Mouse (Mus musculus) kidney, adult 2 months (tissue): ENCODE data around the gene Rps6kc1.

Experiments
- CTCF ChIP-seq: fragments of 200-500 bp; conservative IDR thresholded peaks from 2 replicates; pipeline ENCODE4 v1.5.1; 2011; ENCODE audit warnings: low read depth, mild to moderate bottlenecking, control low read depth, low read length, moderate library complexity, mixed read lengths; ENCODE audit not compliant: insufficient read depth, insufficient read length
- POLR2A ChIP-seq: fragments of 200-500 bp; IDR thresholded peaks from one replicate; pipeline ENCODE4 v1.6.1; 2011; ENCODE audit warnings: low read depth, low read length, control low read depth

DNA sequence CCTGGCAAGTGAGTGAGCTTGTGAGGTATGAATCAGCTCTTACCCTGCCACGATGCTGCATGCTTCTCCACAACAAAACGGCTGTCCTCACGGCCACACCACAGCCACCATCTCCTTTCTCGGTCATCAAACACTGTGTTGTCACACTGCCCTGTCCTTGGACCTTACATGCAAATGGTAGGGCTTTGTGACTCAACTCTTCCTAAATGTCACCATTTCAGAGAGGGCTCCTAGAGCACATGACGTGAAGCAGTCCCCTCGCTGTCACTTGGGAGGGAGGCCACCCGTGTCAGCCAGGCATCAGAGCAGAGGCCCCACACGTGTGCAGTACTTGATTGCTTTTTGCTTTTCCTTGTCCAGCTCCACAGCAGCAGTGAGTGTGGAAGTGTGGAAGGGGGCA lies 104.8 kb downstream of the Rps6kc1 start:
- TF ChIP-seq CTCF (no peak), POLR2A (no peak)
